Mouse (Mus musculus) stomach, embryonic 15.5 days (tissue): ENCODE results near the gene Trim21. TPM values are rescaled to one million over a fixed set of nuclear protein-coding genes. Genes with fewer than 3 reads are reported as not detected.
A peak's percentile ranks its signal among the peaks of the same experiment; 100 is the strongest.

Source experiments
- ATAC-seq: fragments of 200-750 bp; cut with Nextera tagmentation; 2 replicates; pipeline ENCODE4 v1.8.0; 2017; ENCODE audit warnings: low read depth, moderate number of reproducible peaks, moderate TSS enrichment; ENCODE audit not compliant: insufficient read depth, low FRiP score
- H3K27ac ChIP-seq: fragments of 300-500 bp; sonication (generic); 2 replicates; pipeline ENCODE4 v1.5.1; 2015; ENCODE audit warnings: mild to moderate bottlenecking, inconsistent platforms
- H3K27me3 ChIP-seq: fragments of 300-500 bp; sonication (generic); replicated peaks from 2 replicates; pipeline ENCODE4 v1.6.1; 2015; ENCODE audit warnings: inconsistent platforms
- H3K36me3 ChIP-seq: fragments of 300-500 bp; sonication (generic); 2 replicates; pipeline ENCODE4 v1.6.1; 2015; ENCODE audit warnings: inconsistent platforms
- H3K4me1 ChIP-seq: fragments of 300-500 bp; sonication (generic); 2 replicates; pipeline ENCODE4 v1.6.1; 2015; ENCODE audit warnings: inconsistent platforms
- H3K4me2 ChIP-seq: fragments of 300-500 bp; sonication (generic); 2 replicates; pipeline ENCODE4 v1.6.1; 2015; ENCODE audit warnings: mild to moderate bottlenecking, inconsistent platforms
- H3K4me3 ChIP-seq: fragments of 300-500 bp; sonication (generic); replicated peaks from 2 replicates; pipeline ENCODE4 v1.5.1; 2015; ENCODE audit warnings: inconsistent platforms
- H3K9ac ChIP-seq: fragments of 300-500 bp; sonication (generic); 2 replicates; pipeline ENCODE4 v1.6.1; 2015; ENCODE audit warnings: inconsistent platforms
- H3K9me3 ChIP-seq: fragments of 300-500 bp; sonication (generic); 2 replicates; pipeline ENCODE4 v1.6.1; 2016; ENCODE audit warnings: inconsistent platforms
- WGBS: fragments of 180-500 bp; shearing (Covaris S2); methylation state at CpG from one replicate; pipeline ENCODE4 v1.1.7; 2015; 5-methylcytosine and 5-hydroxymethylcytosine counted together
- polyA plus RNA-seq: library from polyadenylated mRNA; unstranded; fragments of >200 nt; fragmentation: Nextera tagmentation; extraction: Ambion mirVana; gene quantifications from 2 replicates; pipeline ENCODE4 v1.2.1, GENCODE M21; 2015

Gene Trim21
- polyA plus RNA-seq, 1 experiment from 2014 or later = 0.49 TPM

GRCm38 (mm10) chr7:102534449-102534848 is 30.8 kb downstream of the Trim21 start, which contains the start of gene Olfr547:
Olfr547 (plus strand) TSS chr7:102534749.
- Histone ChIP-seq H3K27ac (no peak within 1 kb of the TSS), H3K4me1 (no peaks in the 10 kb centered on the region), H3K36me3 (no peaks in the 10 kb centered on the region), H3K9me3 (no peaks in the 10 kb centered on the region), H3K9ac (no peak within 1 kb of the TSS), H3K4me2 (no peak within 1 kb of the TSS), H3K27me3 (no peaks in the 10 kb centered on the region), H3K4me3 (no peak within 1 kb of the TSS)
- WGBS = 67% methylated on average over 1 of the region's 1 CpGs
- ATAC-seq = no peak

- H3K4me2 ChIP-seq = no peak overlapping the region
- H3K4me3 ChIP-seq = no peak overlapping the region
- H3K27ac ChIP-seq = no peak overlapping the region
- H3K36me3 ChIP-seq = no peaks in the 10 kb centered on the region
- H3K9ac ChIP-seq = no peak overlapping the region
- no peaks in the 10 kb centered on the region for H3K9me3 ChIP-seq
- H3K27me3 ChIP-seq = no peaks in the 10 kb centered on the region
- no peaks in the 10 kb centered on the region for H3K4me1 ChIP-seq
- WGBS = 73% methylated on average over 1 of the region's 1 CpGs
- ATAC-seq = no peak
Measured at GRCm38 (mm10) chr7:102529052-102529451, 36.2 kb downstream of the Trim21 start.

- Histone ChIP-seq H3K9ac (no peak overlapping the region), H3K4me3 (no peak overlapping the region), H3K4me1 (no peaks in the 10 kb centered on the region), H3K36me3 (no peaks in the 10 kb centered on the region), H3K4me2 (no peak overlapping the region), H3K27ac (no peak overlapping the region), H3K27me3 (no peaks in the 10 kb centered on the region; the same call in 1 of the 2 replicates), H3K9me3 (no peaks in the 10 kb centered on the region)
- 81% methylated on average over 2 of the region's 2 CpGs for WGBS
- no peak for ATAC-seq
Measured at GRCm38 (mm10) chr7:102517051-102517335, 48.3 kb downstream of the Trim21 start.

GRCm38 (mm10) chr7:102516261-102517050 is 48.8 kb downstream of the Trim21 start:
- H3K36me3 ChIP-seq = no peaks in the 10 kb centered on the region
- peak; percentile 21; the same call in 1 of the 2 replicates for ATAC-seq
- no peak overlapping the region for H3K9ac ChIP-seq
- no peak overlapping the region for H3K27ac ChIP-seq
- no peaks in the 10 kb centered on the region for H3K9me3 ChIP-seq
- no peak overlapping the region for H3K4me2 ChIP-seq
- no peak overlapping the region for H3K4me3 ChIP-seq
- H3K4me1 ChIP-seq = no peaks in the 10 kb centered on the region
- WGBS = 68% methylated on average over 10 of the region's 10 CpGs
- H3K27me3 ChIP-seq = no peaks in the 10 kb centered on the region; the same call in 1 of the 2 replicates

- Histone ChIP-seq H3K4me1 (no peaks in the 10 kb centered on the region), H3K9me3 (no peaks in the 10 kb centered on the region), H3K36me3 (no peaks in the 10 kb centered on the region), H3K4me3 (no peak overlapping the region), H3K27ac (no peak overlapping the region), H3K9ac (no peak overlapping the region), H3K27me3 (no peaks in the 10 kb centered on the region; the same call in 1 of the 2 replicates), H3K4me2 (no peak overlapping the region)
- ATAC-seq = no peak
- WGBS = 69% methylated on average over 4 of the region's 4 CpGs
Measured at GRCm38 (mm10) chr7:102514144-102514543, 51.1 kb downstream of the Trim21 start.

- H3K27ac ChIP-seq = no peak overlapping the region
- peak overlapping the region; percentile 47 for H3K4me3 ChIP-seq
- peak overlapping the region; percentile 37; the same call in 1 of the 2 replicates for H3K9ac ChIP-seq
- H3K27me3 ChIP-seq = no peaks in the 10 kb centered on the region; the same call in 1 of the 2 replicates
- peak; percentile 91 for ATAC-seq
- no peaks in the 10 kb centered on the region for H3K36me3 ChIP-seq
- H3K4me2 ChIP-seq = peak overlapping the region; percentile 93
- H3K4me1 ChIP-seq = no peaks in the 10 kb centered on the region
- 2% methylated on average over 54 of the region's 54 CpGs for WGBS
- H3K9me3 ChIP-seq = no peaks in the 10 kb centered on the region
Measured at GRCm38 (mm10) chr7:102512814-102513435, 52.4 kb downstream of the Trim21 start.

GRCm38 (mm10) chr7:102511927-102512326 is 53.4 kb downstream of the Trim21 start:
- H3K9ac ChIP-seq = no peak overlapping the region
- 85% methylated on average over 10 of the region's 10 CpGs for WGBS

GRCm38 (mm10) chr7:102509726-102510125 is 55.6 kb downstream of the Trim21 start:
- Histone ChIP-seq H3K4me2 (no peak overlapping the region), H3K4me1 (no peaks in the 10 kb centered on the region), H3K9ac (no peak overlapping the region), H3K36me3 (no peaks in the 10 kb centered on the region), H3K4me3 (no peak overlapping the region), H3K27me3 (no peaks in the 10 kb centered on the region; the same call in 1 of the 2 replicates), H3K9me3 (no peaks in the 10 kb centered on the region), H3K27ac (no peak overlapping the region)
- ATAC-seq = no peak
- WGBS = 89% methylated on average over 7 of the region's 7 CpGs

More at GRCm38 (mm10) chr7:102511927-102512326, 53.4 kb downstream of the Trim21 start:
- no peaks in the 10 kb centered on the region for H3K4me1 ChIP-seq
- no peaks in the 10 kb centered on the region for H3K9me3 ChIP-seq
- no peaks in the 10 kb centered on the region for H3K36me3 ChIP-seq
- H3K4me2 ChIP-seq = no peak overlapping the region
- no peaks in the 10 kb centered on the region; the same call in 1 of the 2 replicates for H3K27me3 ChIP-seq
- no peak overlapping the region for H3K27ac ChIP-seq
- ATAC-seq = no peak
- H3K4me3 ChIP-seq = no peak overlapping the region

GRCm38 (mm10) chr7:102508666-102509065 is 56.6 kb downstream of the Trim21 start:
- 93% methylated on average over 6 of the region's 6 CpGs for WGBS
- H3K27me3 ChIP-seq = no peaks in the 10 kb centered on the region
- H3K9me3 ChIP-seq = no peaks in the 10 kb centered on the region
- H3K4me3 ChIP-seq = no peak overlapping the region
- H3K4me1 ChIP-seq = no peaks in the 10 kb centered on the region
- no peak for ATAC-seq
- no peaks in the 10 kb centered on the region for H3K36me3 ChIP-seq
- no peak overlapping the region for H3K27ac ChIP-seq
- no peak overlapping the region for H3K4me2 ChIP-seq
- H3K9ac ChIP-seq = no peak overlapping the region

- Histone ChIP-seq H3K9ac (no peak overlapping the region), H3K4me2 (no peak overlapping the region), H3K9me3 (no peaks in the 10 kb centered on the region), H3K4me3 (no peak overlapping the region), H3K36me3 (no peaks in the 10 kb centered on the region), H3K27ac (no peak overlapping the region), H3K4me1 (no peaks in the 10 kb centered on the region), H3K27me3 (no peaks in the 10 kb centered on the region)
- WGBS = 87% methylated on average over 9 of the region's 9 CpGs
- ATAC-seq = no peak
Measured at GRCm38 (mm10) chr7:102508066-102508465, 57.2 kb downstream of the Trim21 start.
